Mouse (Mus musculus) ES-Bruce4 (cell line): ENCODE data around the gene Tnr. TPM values are rescaled to one million over a fixed set of nuclear protein-coding genes. Genes with fewer than 3 reads are reported as not detected.

Source experiments
- H3K27ac ChIP-seq: 2 replicates; pipeline ENCODE4 v1.5.1; 2012; ENCODE audit warnings: low read length, inconsistent platforms; ENCODE audit not compliant: insufficient read depth
- H3K27me3 ChIP-seq: 2 replicates; pipeline ENCODE4 v1.6.1; 2012; ENCODE audit warnings: mild to moderate bottlenecking, low read length, inconsistent platforms; ENCODE audit not compliant: control insufficient read depth, poor library complexity, insufficient read depth, severe bottlenecking
- H3K36me3 ChIP-seq: 2 replicates; pipeline ENCODE4 v1.6.1; 2012; ENCODE audit warnings: inconsistent platforms, mild to moderate bottlenecking, low read length, moderate library complexity; ENCODE audit not compliant: control insufficient read depth, poor library complexity, insufficient read depth, severe bottlenecking
- H3K4me1 ChIP-seq: one replicate; pipeline ENCODE4 v1.8.1; 2011; ENCODE audit warnings: low read length; ENCODE audit not compliant: control insufficient read depth, insufficient read depth
- H3K4me3 ChIP-seq: 2 replicates; pipeline ENCODE4 v1.5.1; 2011; ENCODE audit warnings: low read depth, mild to moderate bottlenecking, low read length
- H3K9ac ChIP-seq: 2 replicates; pipeline ENCODE4 v1.6.1; 2012; ENCODE audit warnings: low read depth, mild to moderate bottlenecking, inconsistent platforms; ENCODE audit not compliant: poor library complexity, severe bottlenecking
- H3K9me3 ChIP-seq: replicated peaks from 2 replicates; pipeline ENCODE4 v1.6.1; 2012; ENCODE audit warnings: mild to moderate bottlenecking, low read length, inconsistent platforms; ENCODE audit not compliant: control insufficient read depth, poor library complexity, insufficient read depth, severe bottlenecking
- CTCF ChIP-seq: IDR thresholded peaks from one replicate; pipeline ENCODE4 v1.8.1; 2011; ENCODE audit warnings: low read depth, low read length
- EP300 ChIP-seq: IDR thresholded peaks from 2 replicates; pipeline ENCODE4 v1.6.1; 2011; ENCODE audit warnings: low read depth, low read length; ENCODE audit not compliant: insufficient read depth
- POLR2A ChIP-seq: IDR thresholded peaks from one replicate; pipeline ENCODE4 v1.8.1; 2011; ENCODE audit warnings: low read length; ENCODE audit not compliant: insufficient read depth
- polyA plus RNA-seq: library from polyadenylated mRNA; stranded (reverse); fragments of >200 nt; gene quantifications from 2 replicates; pipeline ENCODE4 v1.2.4, GENCODE M21; 2011; ENCODE audit warnings: low read depth; ENCODE audit not compliant: missing spikeins, insufficient read depth, insufficient read length

Gene Tnr
- polyA plus RNA-seq, 1 experiment: not detected

- no peak overlapping the region for H3K9ac ChIP-seq
- no peak overlapping the region for H3K27ac ChIP-seq
- no peaks in the 10 kb centered on the region for H3K36me3 ChIP-seq
- H3K9me3 ChIP-seq: peaks cover 10% of the 10 kb centered on the region; the same call in 1 of the 2 replicates
- no peaks in the 10 kb centered on the region; the same call in 1 of the 2 replicates for H3K27me3 ChIP-seq
- no peaks in the 10 kb centered on the region for H3K4me1 ChIP-seq
- TF ChIP-seq CTCF (no peak), EP300 (no peak), POLR2A (no peak)
- no peak overlapping the region for H3K4me3 ChIP-seq
These were observed 346.3 kb downstream of the Tnr start for GRCm38 (mm10) chr1:159869619-159870441.

- H3K4me3 ChIP-seq: no peak overlapping the region
- H3K36me3 ChIP-seq: no peaks in the 10 kb centered on the region
- H3K27me3 ChIP-seq: no peaks in the 10 kb centered on the region
- H3K9ac ChIP-seq: no peak overlapping the region
- no peak overlapping the region for H3K27ac ChIP-seq
- TF ChIP-seq CTCF (no peak), POLR2A (no peak), EP300 (no peak)
- peaks cover 10% of the 10 kb centered on the region; the same call in 1 of the 2 replicates for H3K9me3 ChIP-seq
- H3K4me1 ChIP-seq: no peaks in the 10 kb centered on the region
These were observed 349.3 kb downstream of the Tnr start for GRCm38 (mm10) chr1:159872866-159873265.

DNA sequence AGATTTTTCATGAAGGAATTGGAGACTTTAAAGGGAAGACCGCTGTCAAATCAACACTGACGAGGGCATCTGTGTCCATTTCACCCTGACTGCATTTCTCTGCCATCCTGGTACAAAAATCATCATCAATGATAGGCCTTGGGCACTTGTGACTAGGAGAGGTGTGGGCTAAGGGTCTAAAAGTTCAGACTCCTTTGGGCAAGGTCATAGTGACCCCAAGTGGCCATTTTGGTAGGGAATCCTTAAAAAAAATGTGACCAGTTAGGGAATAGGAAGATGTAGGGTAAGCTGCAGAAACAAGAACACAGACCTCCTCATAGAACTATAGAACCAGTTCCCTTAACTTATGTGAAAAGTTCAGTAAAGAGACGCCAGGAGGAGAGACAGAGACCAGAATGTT lies 355.1 kb downstream of the Tnr start:
- TF ChIP-seq CTCF: no peak
- TF ChIP-seq EP300: no peak
- no peak for TF ChIP-seq POLR2A
- Histone ChIP-seq H3K4me3 (no peak overlapping the region), H3K4me1 (no peaks in the 10 kb centered on the region), H3K9ac (no peak overlapping the region), H3K27me3 (no peaks in the 10 kb centered on the region), H3K9me3 (peaks cover 3% of the 10 kb centered on the region; the same call in 1 of the 2 replicates), H3K36me3 (no peaks in the 10 kb centered on the region), H3K27ac (no peak overlapping the region)

GRCm38 (mm10) chr1:159879866-159880265 lies 356.3 kb downstream of the Tnr start:
- H3K9ac ChIP-seq: no peak overlapping the region

DNA sequence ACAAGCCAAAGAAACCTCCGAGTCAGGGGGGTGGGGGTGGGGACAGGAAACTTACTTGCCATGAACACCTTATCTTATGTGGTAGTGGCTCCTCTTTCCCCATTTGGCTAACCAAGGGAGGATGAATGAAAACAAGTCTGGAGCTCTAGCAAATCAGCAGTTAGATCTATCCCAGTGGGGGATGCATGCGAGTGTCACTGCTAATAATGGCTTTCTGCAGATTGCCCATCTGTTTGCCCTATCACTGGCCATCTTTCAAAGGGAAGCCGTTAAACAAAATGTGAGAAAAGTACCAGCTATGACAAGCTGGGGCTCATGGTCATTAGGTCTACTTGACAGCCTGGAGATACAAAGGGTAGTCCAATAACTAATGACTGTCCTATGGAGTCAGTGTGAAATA lies 361.9 kb downstream of the Tnr start:
- TF ChIP-seq POLR2A (no peak), CTCF (no peak), EP300 (no peak)
- Histone ChIP-seq H3K36me3 (no peaks in the 10 kb centered on the region), H3K9ac (no peak overlapping the region), H3K4me3 (no peak overlapping the region), H3K27ac (no peak overlapping the region), H3K4me1 (no peaks in the 10 kb centered on the region), H3K9me3 (no peaks in the 10 kb centered on the region), H3K27me3 (no peaks in the 10 kb centered on the region)

More at GRCm38 (mm10) chr1:159879866-159880265, 356.3 kb downstream of the Tnr start:
- H3K27ac ChIP-seq: no peak overlapping the region
- H3K36me3 ChIP-seq: no peaks in the 10 kb centered on the region
- no peaks in the 10 kb centered on the region for H3K4me1 ChIP-seq
- no peak for TF ChIP-seq CTCF
- TF ChIP-seq POLR2A: no peak
- no peak for TF ChIP-seq EP300
- no peaks in the 10 kb centered on the region for H3K27me3 ChIP-seq
- H3K9me3 ChIP-seq: no peaks in the 10 kb centered on the region
- H3K4me3 ChIP-seq: no peak overlapping the region

DNA sequence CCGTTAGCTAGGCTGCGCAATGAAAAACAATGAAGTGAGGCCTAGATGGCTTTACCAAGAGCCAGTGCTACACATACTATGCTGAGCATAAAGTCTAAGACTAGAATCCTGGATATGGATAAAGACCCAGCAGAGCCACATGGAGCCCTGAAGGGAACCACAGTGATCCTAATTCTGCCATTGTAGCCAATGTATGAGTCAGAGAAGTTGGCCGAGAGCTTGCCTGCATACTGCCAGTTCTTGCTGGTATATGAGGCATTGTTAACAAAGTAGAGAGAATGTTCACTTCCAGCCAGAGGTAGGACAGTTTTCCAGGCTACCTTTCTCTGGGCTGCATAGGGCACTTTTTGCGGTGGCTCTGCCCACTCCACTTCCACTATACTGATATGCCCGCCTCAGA lies 365.0 kb downstream of the Tnr start:
- no peaks in the 10 kb centered on the region for H3K27me3 ChIP-seq
- no peak for TF ChIP-seq POLR2A
- TF ChIP-seq EP300: no peak
- no peak for TF ChIP-seq CTCF
- H3K27ac ChIP-seq: no peak overlapping the region
- no peak overlapping the region for H3K4me3 ChIP-seq
- no peaks in the 10 kb centered on the region for H3K4me1 ChIP-seq
- H3K36me3 ChIP-seq: no peaks in the 10 kb centered on the region
- H3K9ac ChIP-seq: no peak overlapping the region
- H3K9me3 ChIP-seq: no peaks in the 10 kb centered on the region
